Mouse (Mus musculus): ENCODE measurements at regions not wholly inside any gene's neighbourhood (a gene's known extent, or its start where the extent isn't known, plus 50 kb on each side); places are given as distances from the start of the nearest gene placed in this dataset.

- no peak for TF ChIP-seq POLR2A (IDR thresholded peaks at IDR 0.05; ENCODE audit: borderline replicate concordance, low read depth, low read length)
- TF ChIP-seq CTCF (IDR thresholded peaks at IDR 0.05; ENCODE audit: low read depth, low read length), result no peak
Measured at GRCm38 (mm10) chr16:65369271-65369670, 151.0 kb upstream of the Pou1f1 start.
